Mouse (Mus musculus): ENCODE results near the gene Trim25.

DNA sequence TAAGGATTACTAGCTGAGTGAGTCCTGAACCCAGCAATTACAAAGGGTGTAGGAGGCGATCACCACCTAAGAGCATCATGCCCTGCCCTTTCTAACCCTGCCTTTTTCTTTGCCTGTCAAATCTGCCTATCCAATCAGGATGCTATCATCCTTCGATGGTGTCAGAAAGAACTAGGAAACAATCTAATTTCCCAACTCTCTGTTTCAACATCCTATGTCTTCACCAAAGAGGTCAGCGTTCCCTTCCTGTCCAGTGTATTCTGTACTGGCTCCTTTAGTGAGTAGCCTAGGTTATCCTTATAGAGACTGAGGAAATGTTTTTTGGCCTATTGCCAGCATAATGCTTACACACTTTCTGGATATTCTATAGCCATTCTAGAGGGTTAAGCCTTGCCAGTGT lies 36.4 kb downstream of the Trim25 start:
- TF ChIP-seq CTCF (IDR thresholded peaks at IDR 0.05) (no peak), EP300 (IDR thresholded peaks at IDR 0.05) (peak; percentile 39; the same call in 1 of the 2 replicates)

Data from lung, postnatal 0 days (tissue).